18 mouse cellular contexts compared by ENCODE assay signal in genomic region chr12:82225278-82225677, GRCm38 (mm10). TPM values are rescaled to one million over a fixed set of nuclear protein-coding genes. Genes with fewer than 3 reads are reported as not detected.
A peak's percentile ranks its signal among the peaks of the same experiment; 100 is the strongest.
DNase-seq lines count a peak whose midpoint lies in the region; ATAC-seq and TF ChIP-seq lines count a peak whose summit lies in the region.
"Had no signal": no experiment of that assay in that cellular context is flagged by ENCODE, and none has a peak within 500 bp of the region (broad histone marks: within the 10 kb centered on the region; RNA-seq: fewer than 3 reads in every experiment).

No protein-coding gene starts in this region.

- WGBS in heart, embryonic 13.5 days = 97% methylated on average over 2 of the region's 2 CpGs
- 88% methylated on average over 2 of the region's 2 CpGs for WGBS in spleen, adult 2 months
- 78% methylated on average over 2 of the region's 2 CpGs for WGBS in liver, embryonic 15.5 days (ENCODE audit: insufficient replicate concordance)

- H3K27me3 ChIP-seq in heart, embryonic 13.5 days (replicated peaks) = no peaks in the 10 kb centered on the region
- no peaks in the 10 kb centered on the region for H3K27me3 ChIP-seq in spleen, adult 2 months (ENCODE audit: control insufficient read depth, insufficient read depth, low read length)
- no peaks in the 10 kb centered on the region for H3K27me3 ChIP-seq in liver, embryonic 15.5 days
- H3K27me3 ChIP-seq: limb, embryonic 13.5 days had no signal

- no peaks in the 10 kb centered on the region for H3K36me3 ChIP-seq in heart, embryonic 13.5 days
- H3K36me3 ChIP-seq in spleen, adult 2 months (ENCODE audit: control insufficient read depth, insufficient read depth, low read length) = no peaks in the 10 kb centered on the region
- H3K36me3 ChIP-seq in liver, embryonic 15.5 days (replicated peaks) = no peaks in the 10 kb centered on the region
- H3K36me3 ChIP-seq: forebrain, embryonic 10.5 days; limb, embryonic 13.5 days; midbrain, embryonic 10.5 days had no signal

- H3K9ac ChIP-seq in heart, embryonic 13.5 days = no peak overlapping the region
- no peak overlapping the region for H3K9ac ChIP-seq in liver, embryonic 15.5 days
- H3K9ac ChIP-seq: limb, embryonic 13.5 days; lung, embryonic 14.5 days had no signal

- H3K4me2 ChIP-seq in heart, embryonic 13.5 days = no peak overlapping the region
- H3K4me2 ChIP-seq in liver, embryonic 15.5 days = no peak overlapping the region
- H3K4me2 ChIP-seq: limb, embryonic 13.5 days; lung, embryonic 14.5 days had no signal

- peaks cover 74% of the 10 kb centered on the region for H3K4me1 ChIP-seq in heart, embryonic 13.5 days
- H3K4me1 ChIP-seq in spleen, adult 2 months (ENCODE audit: control insufficient read depth, insufficient read depth, insufficient read length) = peaks cover 20% of the 10 kb centered on the region
- peaks cover 40% of the 10 kb centered on the region for H3K4me1 ChIP-seq in liver, embryonic 15.5 days (replicated peaks)

- ATAC-seq in heart, embryonic 13.5 days (ENCODE audit: extremely low read depth, insufficient number of reproducible peaks, low FRiP score, low TSS enrichment) = no peak
- no peak for ATAC-seq in liver, embryonic 15.5 days (ENCODE audit: insufficient read depth)
- ATAC-seq: hindbrain, embryonic 16.5 days had no signal

- DNase-seq in heart, postnatal 36 days = no peak
- DNase-seq in spleen, adult 2 months (ENCODE audit: low read depth in 1 of 2, low spot score in 2 of 2) = no peak
- DNase-seq in spleen, postnatal 36 days (ENCODE audit: low spot score in 2 of 2) = no peak
- no peak for DNase-seq in B cell, adult 2 months
- no peak for DNase-seq in retina, embryonic 14.5 days (ENCODE audit: low spot score)
- DNase-seq: adrenal gland, adult 2 months; cerebellum, adult 11 months; cerebellum, postnatal 10 days; kidney, postnatal 10 days; layer of hippocampus, postnatal 36 days; right cerebral cortex, postnatal 4 days had no signal

- H3K4me3 ChIP-seq in heart, embryonic 13.5 days = no peak overlapping the region
- no peak overlapping the region for H3K4me3 ChIP-seq in spleen, adult 2 months (ENCODE audit: extremely low read depth, insufficient read depth, insufficient read length)
- H3K4me3 ChIP-seq in liver, embryonic 15.5 days (replicated peaks) = no peak overlapping the region
- H3K4me3 ChIP-seq: forebrain, embryonic 10.5 days; limb, embryonic 13.5 days; midbrain, embryonic 10.5 days had no signal

- intact Hi-C loops in heart, postnatal 36 days (cut with DNase I) = no loop called here

- TF ChIP-seq POLR2A in spleen, adult 2 months (IDR thresholded peaks at IDR 0.05; ENCODE audit: low read depth, low read length) = no peak

- no peaks in the 10 kb centered on the region for H3K9me3 ChIP-seq in heart, embryonic 13.5 days
- H3K9me3 ChIP-seq in liver, embryonic 15.5 days (replicated peaks) = no peaks in the 10 kb centered on the region
- H3K9me3 ChIP-seq: forebrain, embryonic 10.5 days; limb, embryonic 13.5 days; midbrain, embryonic 10.5 days had no signal

- 0 out of 2 replicates have a peak overlapping the region, but pooled peaks have one; percentile 3 for H3K27ac ChIP-seq in heart, embryonic 13.5 days (replicated peaks)
- peak overlapping the region; percentile 62 for H3K27ac ChIP-seq in spleen, adult 2 months (ENCODE audit: insufficient read depth, low read length)
- H3K27ac ChIP-seq in liver, embryonic 15.5 days (replicated peaks) = 0 out of 2 replicates have a peak overlapping the region, but pooled peaks have one; percentile 4
- H3K27ac ChIP-seq: limb, embryonic 13.5 days; midbrain, embryonic 10.5 days had no signal

- TF ChIP-seq CTCF in spleen, adult 2 months (IDR thresholded peaks at IDR 0.05; ENCODE audit: extremely low read depth, insufficient read depth, insufficient read length, insufficient replicate concordance) = no peak

RNA-seq across cellular contexts. Expression of gene Sipa1l1, which starts 56.2 kb away (rescaled TPM):
- 19.9 and 22.2 TPM in 2 replicates for polyA plus RNA-seq in heart, embryonic 13.5 days (2015; fragmentation: Nextera tagmentation; extraction: Ambion mirVana)
- 10 to 100 TPM in 1 of 2 experiments, 1 to 10 TPM in 1; 8.6 to 10.5 TPM for total RNA-seq in heart, postnatal 36 days (2021)
- 16.4 and 17.1 TPM in 2 replicates for polyA plus RNA-seq in spleen, adult 2 months (2012; rRNA removed)
- polyA plus RNA-seq in liver, embryonic 15.5 days (2015; fragmentation: Nextera tagmentation; extraction: Ambion mirVana) = 3.7 and 4.0 TPM in 2 replicates

Comparison
In these comparisons a context has a peak if more than half of its experiments do, and no peak if none do; other contexts are left out.
1. H3K27ac ChIP-seq: peak in every context shown above with its lines; median percentile 62 in spleen, adult 2 months; 4 in liver, embryonic 15.5 days; 3 in heart, embryonic 13.5 days.